Mouse (Mus musculus) C2C12 (cell line): ENCODE data around the gene Vash1.

ENCODE experiments used
- CEBPB ChIP-seq: IDR thresholded peaks from one replicate; pipeline ENCODE4 v1.6.1; 2011; ENCODE audit warnings: low read depth, mild to moderate bottlenecking, control low read depth, moderate library complexity
- CTCF ChIP-seq: IDR thresholded peaks from one replicate; pipeline ENCODE4 v1.5.1; 2011; ENCODE audit not compliant: control insufficient read depth, insufficient read depth, insufficient read length
- MAX ChIP-seq: IDR thresholded peaks from one replicate; pipeline ENCODE4 v1.6.1; 2011; ENCODE audit warnings: mild to moderate bottlenecking, control low read depth
- USF1 ChIP-seq: IDR thresholded peaks from one replicate; pipeline ENCODE4 v1.6.1; 2011; ENCODE audit warnings: low read depth, mild to moderate bottlenecking, control low read depth, moderate library complexity

DNA sequence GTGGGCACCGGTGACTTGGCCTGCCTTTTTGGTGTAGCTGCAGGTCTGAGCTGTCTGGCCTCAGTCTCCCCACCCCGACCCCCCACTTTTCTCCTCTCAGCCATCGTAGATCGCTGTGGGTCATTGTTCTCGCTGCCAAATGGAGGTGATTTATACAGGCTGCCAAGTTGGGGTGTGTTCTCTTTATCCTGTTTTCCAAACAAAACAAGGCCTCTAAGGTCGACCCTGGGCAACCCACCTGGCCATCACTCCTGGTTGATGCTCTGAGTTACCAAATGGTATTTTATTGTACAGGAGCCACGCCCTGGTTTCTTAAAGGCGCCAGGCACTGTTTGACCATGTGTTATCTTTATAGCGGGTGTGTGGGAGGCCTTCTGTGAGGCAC lies 1.0 kb downstream of the Vash1 start:
- TF ChIP-seq CTCF (no peak), CEBPB (no peak), USF1 (no peak), MAX (no peak)
